Comparison of ENCODE assay signal across 12 mouse cellular contexts in genomic region chr7:83007540-83007939, GRCm38 (mm10).
"Had no signal": no experiment of that assay in that cellular context is flagged by ENCODE, and none has a peak within 500 bp of the region (broad histone marks: within the 10 kb centered on the region; RNA-seq: fewer than 3 reads in every experiment).

No protein-coding gene starts in this region.

- DNase-seq: retina, postnatal 1 day; right cerebral cortex, adult 18-20 months; right cerebral cortex, postnatal 14 days; right cerebral cortex, postnatal 25 days; right cerebral cortex, postnatal 4 days; spleen, adult 18-20 months; thymus, adult 18-20 months; thymus, adult 2 months; thymus, postnatal 14 days; thymus, postnatal 25 days; thymus, postnatal 36 days; thymus, postnatal 4 days had no signal
